Mouse (Mus musculus): ENCODE measurements around the gene Csk. TPM values are rescaled to one million over a fixed set of nuclear protein-coding genes. Genes with fewer than 3 reads are reported as not detected.

The Csk gene
- total and polyA plus RNA-seq, 3 experiments = 118 to 332 (median 151) TPM

DNA sequence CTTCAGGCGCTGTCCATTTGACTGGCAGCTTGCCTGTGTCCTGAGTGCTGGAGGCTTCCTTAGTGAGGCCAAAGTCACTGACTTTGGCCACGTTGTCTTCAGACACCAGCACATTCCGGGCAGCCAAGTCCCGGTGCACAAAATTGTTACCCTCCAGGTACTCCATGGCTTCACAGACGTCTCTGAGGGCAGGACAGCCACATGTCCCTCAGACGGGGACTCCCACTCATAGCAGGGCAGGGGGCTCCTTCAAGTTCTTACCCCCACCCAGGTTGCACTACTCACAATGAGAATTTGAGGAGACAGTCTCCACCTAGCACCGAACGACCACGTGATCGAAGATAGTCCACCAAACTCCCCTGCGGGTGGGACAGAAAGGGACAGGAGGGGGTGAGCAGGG lies 25.5 kb downstream of the Csk start:
- Histone ChIP-seq H3K36me3 (replicated peaks) (peaks cover 93% of the 10 kb centered on the region), H3K4me1 (ENCODE audit: insufficient read depth, low read depth, low read length) (peaks cover 62% of the 10 kb centered on the region), H3K4me3 (ENCODE audit: low read depth, low read length) (no peak overlapping the region), H3K9me3 (replicated peaks) (no peaks in the 10 kb centered on the region), H3K27me3 (ENCODE audit: insufficient read depth, low read length) (no peaks in the 10 kb centered on the region)
- TF ChIP-seq GATA2 (IDR thresholded peaks at IDR 0.05; ENCODE audit: borderline replicate concordance, low read depth, low read length) (no peak), CTCF (IDR thresholded peaks at IDR 0.05; ENCODE audit: low read depth, low read length) (no peak), TAL1 (conservative IDR thresholded peaks at IDR 0.05; ENCODE audit: low read depth, low read length) (no peak), POLR2AphosphoS5 (IDR thresholded peaks at IDR 0.05; ENCODE audit: insufficient replicate concordance, low read depth, low read length) (no peak), GATA1 (IDR thresholded peaks at IDR 0.05; ENCODE audit: borderline replicate concordance, low read length) (no peak)
- ATAC-seq (ENCODE audit: extremely low read depth, insufficient number of reproducible peaks, low FRiP score, poor library complexity, severe bottlenecking) (no peak), DNase-seq (ENCODE audit: low spot score) (no peak)

- TF ChIP-seq POLR2AphosphoS5 (IDR thresholded peaks at IDR 0.05; ENCODE audit: insufficient replicate concordance, low read depth, low read length) = no peak
- H3K27me3 ChIP-seq (ENCODE audit: insufficient read depth, low read length) = no peaks in the 10 kb centered on the region
- H3K36me3 ChIP-seq (replicated peaks) = peaks cover 86% of the 10 kb centered on the region
- ATAC-seq (ENCODE audit: extremely low read depth, insufficient number of reproducible peaks, low FRiP score, poor library complexity, severe bottlenecking) (no peak), DNase-seq (ENCODE audit: low spot score) (no peak)
- peaks cover 60% of the 10 kb centered on the region for H3K4me1 ChIP-seq (ENCODE audit: insufficient read depth, low read depth, low read length)
- H3K4me3 ChIP-seq (ENCODE audit: low read depth, low read length) = no peak overlapping the region
- no peaks in the 10 kb centered on the region for H3K9me3 ChIP-seq (replicated peaks)
These were observed 26.2 kb downstream of the Csk start for GRCm38 (mm10) chr9:57627191-57627590.

- peaks cover 73% of the 10 kb centered on the region for H3K36me3 ChIP-seq (replicated peaks)
- peaks cover 49% of the 10 kb centered on the region for H3K4me1 ChIP-seq (ENCODE audit: insufficient read depth, low read depth, low read length)
- H3K9me3 ChIP-seq (replicated peaks) = no peaks in the 10 kb centered on the region
- no peak for DNase-seq (ENCODE audit: low spot score)
- no peaks in the 10 kb centered on the region for H3K27me3 ChIP-seq (ENCODE audit: insufficient read depth, low read length)
- TF ChIP-seq GATA2 (IDR thresholded peaks at IDR 0.05; ENCODE audit: borderline replicate concordance, low read depth, low read length) = no peak
- ATAC-seq (ENCODE audit: extremely low read depth, insufficient number of reproducible peaks, low FRiP score, poor library complexity, severe bottlenecking) = no peak
- no peak overlapping the region for H3K4me3 ChIP-seq (ENCODE audit: low read depth, low read length)
These were observed 27.5 kb downstream of the Csk start for GRCm38 (mm10) chr9:57625674-57626500.

DNA sequence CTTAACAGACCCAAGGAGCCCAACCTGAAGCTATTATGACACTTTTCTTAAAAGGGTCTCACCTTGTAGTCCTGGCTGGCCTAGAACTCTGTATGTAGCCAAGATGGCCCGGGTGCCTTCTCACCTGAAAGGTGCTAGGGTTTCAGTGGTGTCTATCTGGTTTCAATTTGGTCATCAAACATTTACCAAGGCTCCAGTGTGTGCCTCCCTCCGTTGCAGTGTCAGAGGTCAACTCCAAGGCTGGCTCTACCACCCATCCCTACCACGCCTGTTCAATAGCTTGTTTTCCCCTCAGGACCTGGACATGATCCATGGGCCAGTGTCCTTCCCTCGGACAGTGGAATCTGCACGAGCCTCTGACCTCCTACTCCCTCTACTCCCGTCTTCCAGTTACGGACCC lies 29.1 kb downstream of the Csk start:
- Histone ChIP-seq H3K4me3 (ENCODE audit: low read depth, low read length) (no peak overlapping the region), H3K9me3 (replicated peaks) (no peaks in the 10 kb centered on the region), H3K36me3 (replicated peaks) (peaks cover 57% of the 10 kb centered on the region), H3K4me1 (ENCODE audit: insufficient read depth, low read depth, low read length) (peaks cover 33% of the 10 kb centered on the region), H3K27me3 (ENCODE audit: insufficient read depth, low read length) (peaks cover 2% of the 10 kb centered on the region; the same call in 1 of the 2 replicates)
- TF ChIP-seq CTCF (IDR thresholded peaks at IDR 0.05; ENCODE audit: low read depth, low read length) (no peak), GATA1 (IDR thresholded peaks at IDR 0.05; ENCODE audit: borderline replicate concordance, low read length) (no peak), POLR2AphosphoS5 (IDR thresholded peaks at IDR 0.05; ENCODE audit: insufficient replicate concordance, low read depth, low read length) (no peak), GATA2 (IDR thresholded peaks at IDR 0.05; ENCODE audit: borderline replicate concordance, low read depth, low read length) (no peak), TAL1 (conservative IDR thresholded peaks at IDR 0.05; ENCODE audit: low read depth, low read length) (no peak)
- DNase-seq (ENCODE audit: low spot score) (no peak), ATAC-seq (ENCODE audit: extremely low read depth, insufficient number of reproducible peaks, low FRiP score, poor library complexity, severe bottlenecking) (no peak)

GRCm38 (mm10) chr9:57620674-57621073 lies 32.8 kb downstream of the Csk start, which contains the start of gene Lman1l:
TSS of gene Lman1l (minus strand) at chr9:57620774.
- Histone ChIP-seq H3K9me3 (replicated peaks) (no peaks in the 10 kb centered on the region), H3K4me1 (ENCODE audit: insufficient read depth, low read depth, low read length) (peaks cover 20% of the 10 kb centered on the region), H3K36me3 (replicated peaks) (peaks cover 21% of the 10 kb centered on the region), H3K27me3 (ENCODE audit: insufficient read depth, low read length) (peaks cover 22% of the 10 kb centered on the region), H3K4me3 (ENCODE audit: low read depth, low read length) (no peak within 1 kb of the TSS)
- ATAC-seq (ENCODE audit: extremely low read depth, insufficient number of reproducible peaks, low FRiP score, poor library complexity, severe bottlenecking) (no peak), DNase-seq (ENCODE audit: low spot score) (no peak)
- TF ChIP-seq TAL1 (conservative IDR thresholded peaks at IDR 0.05; ENCODE audit: low read depth, low read length) (no peak), GATA1 (IDR thresholded peaks at IDR 0.05; ENCODE audit: borderline replicate concordance, low read length) (no peak), POLR2AphosphoS5 (IDR thresholded peaks at IDR 0.05; ENCODE audit: insufficient replicate concordance, low read depth, low read length) (no peak), GATA2 (IDR thresholded peaks at IDR 0.05; ENCODE audit: borderline replicate concordance, low read depth, low read length) (no peak), CTCF (IDR thresholded peaks at IDR 0.05; ENCODE audit: low read depth, low read length) (no peak)

DNA sequence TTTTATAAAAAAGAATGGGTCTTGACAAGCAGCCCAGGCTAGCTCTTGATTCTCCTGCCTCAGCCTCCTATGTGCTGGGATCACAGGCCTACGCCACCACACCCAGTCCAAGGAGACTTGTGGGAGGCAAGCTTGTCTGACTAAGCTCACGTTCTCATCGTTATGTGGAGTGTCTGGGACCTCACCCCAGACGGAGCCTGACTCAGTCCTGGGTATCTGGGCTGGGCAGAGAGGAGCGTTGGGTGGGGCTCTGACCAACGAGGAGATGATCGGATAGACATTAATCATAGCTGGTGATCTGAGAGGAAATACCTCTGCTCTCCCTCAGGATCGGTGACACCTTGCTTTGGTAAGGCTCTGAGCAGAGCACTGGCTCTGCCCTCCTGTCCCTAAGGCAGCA lies 34.6 kb downstream of the Csk start:
- Histone ChIP-seq H3K9me3 (replicated peaks) (no peaks in the 10 kb centered on the region), H3K4me1 (ENCODE audit: insufficient read depth, low read depth, low read length) (peaks cover 7% of the 10 kb centered on the region), H3K4me3 (ENCODE audit: low read depth, low read length) (no peak overlapping the region), H3K36me3 (replicated peaks) (peaks cover 2% of the 10 kb centered on the region), H3K27me3 (ENCODE audit: insufficient read depth, low read length) (peaks cover 38% of the 10 kb centered on the region)
- ATAC-seq (ENCODE audit: extremely low read depth, insufficient number of reproducible peaks, low FRiP score, poor library complexity, severe bottlenecking) = no peak
- no peak for TF ChIP-seq TAL1 (conservative IDR thresholded peaks at IDR 0.05; ENCODE audit: low read depth, low read length)
- TF ChIP-seq CTCF (IDR thresholded peaks at IDR 0.05; ENCODE audit: low read depth, low read length) = no peak
- TF ChIP-seq POLR2AphosphoS5 (IDR thresholded peaks at IDR 0.05; ENCODE audit: insufficient replicate concordance, low read depth, low read length) = no peak
- no peak for TF ChIP-seq GATA1 (IDR thresholded peaks at IDR 0.05; ENCODE audit: borderline replicate concordance, low read length)
- no peak for TF ChIP-seq GATA2 (IDR thresholded peaks at IDR 0.05; ENCODE audit: borderline replicate concordance, low read depth, low read length)
- DNase-seq (ENCODE audit: low spot score) = no peak

All from G1E (cell line).